Mouse (Mus musculus): Measurements from ENCODE around the gene Rnase1. TPM values are rescaled to one million over a fixed set of nuclear protein-coding genes. Genes with fewer than 3 reads are reported as not detected.
"Not testable (repeated sequence)": the region's sequence is repeated elsewhere in the genome, so short reads cannot be mapped to it uniquely, and the experiment has no call there.

Rnase1 gene
- polyA plus RNA-seq, 1 experiment: 0.25 TPM

DNA sequence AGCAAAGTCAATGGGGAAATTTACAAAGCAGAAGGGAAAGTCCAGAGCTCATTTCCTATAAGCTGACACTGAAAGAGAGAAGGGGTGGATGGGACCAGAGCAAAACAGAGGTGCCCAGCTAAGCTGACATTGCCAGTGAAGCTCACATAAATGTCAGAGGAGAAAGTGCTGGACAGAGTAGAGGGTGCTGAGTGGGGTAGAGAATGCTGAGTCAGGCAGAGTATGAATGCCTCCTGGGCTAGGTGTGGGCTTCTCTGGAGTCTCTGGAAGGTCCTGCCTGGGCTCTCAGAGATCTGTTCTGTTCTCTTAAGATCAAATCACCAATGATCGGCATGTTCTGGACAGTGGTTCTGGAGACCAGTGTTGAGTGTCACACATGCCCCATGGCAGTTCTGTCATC lies 18.9 kb upstream of the Rnase1 start:
- no peaks in the 10 kb centered on the region for H3K27me3 ChIP-seq (replicated peaks; ENCODE audit: control insufficient read depth, insufficient read depth, low read length)
- H3K36me3 ChIP-seq (ENCODE audit: control insufficient read depth, insufficient read depth, low read length): no peaks in the 10 kb centered on the region
- H3K4me3 ChIP-seq (ENCODE audit: insufficient read depth, low read depth, low read length): no peak overlapping the region
- DNase-seq: no peak
- TF ChIP-seq CTCF (conservative IDR thresholded peaks at IDR 0.05; ENCODE audit: insufficient read depth, insufficient read length, low read depth, low read length) (no peak), POLR2A (IDR thresholded peaks at IDR 0.05; ENCODE audit: low read depth, low read length) (no peak)
- H3K27ac ChIP-seq (ENCODE audit: insufficient read depth, low read depth, low read length): no peak overlapping the region
- WGBS: 97% methylated on average over 1 of the region's 1 CpGs
- no peaks in the 10 kb centered on the region for H3K4me1 ChIP-seq (ENCODE audit: control insufficient read depth, insufficient read depth, low read length)

DNA sequence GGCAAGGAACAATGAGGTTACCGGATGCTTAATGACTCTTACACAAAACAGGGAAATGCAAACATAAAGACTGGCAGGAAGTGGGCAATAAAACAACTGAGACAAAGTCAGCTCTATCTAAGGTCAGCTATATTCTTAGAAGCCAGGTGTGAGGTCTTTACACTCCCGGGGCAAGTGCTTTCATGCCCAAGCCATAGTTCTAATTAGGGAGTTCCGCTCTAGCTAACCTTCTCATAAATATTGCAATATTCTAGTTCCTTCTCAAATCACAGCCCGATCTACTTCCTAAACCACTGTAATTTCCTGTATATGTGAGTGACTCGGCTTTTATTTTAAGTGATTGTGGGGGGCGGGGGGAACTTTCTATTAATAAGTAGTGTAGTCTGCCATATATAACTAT lies 16.7 kb upstream of the Rnase1 start:
- not testable (repeated sequence) for H3K27me3 ChIP-seq (replicated peaks; ENCODE audit: control insufficient read depth, insufficient read depth, low read length); H3K27ac ChIP-seq (ENCODE audit: insufficient read depth, low read depth, low read length); H3K4me3 ChIP-seq (ENCODE audit: insufficient read depth, low read depth, low read length); H3K36me3 ChIP-seq (ENCODE audit: control insufficient read depth, insufficient read depth, low read length); DNase-seq; H3K4me1 ChIP-seq (ENCODE audit: control insufficient read depth, insufficient read depth, low read length)
- 56% methylated on average over 6 of the region's 6 CpGs for WGBS

DNA sequence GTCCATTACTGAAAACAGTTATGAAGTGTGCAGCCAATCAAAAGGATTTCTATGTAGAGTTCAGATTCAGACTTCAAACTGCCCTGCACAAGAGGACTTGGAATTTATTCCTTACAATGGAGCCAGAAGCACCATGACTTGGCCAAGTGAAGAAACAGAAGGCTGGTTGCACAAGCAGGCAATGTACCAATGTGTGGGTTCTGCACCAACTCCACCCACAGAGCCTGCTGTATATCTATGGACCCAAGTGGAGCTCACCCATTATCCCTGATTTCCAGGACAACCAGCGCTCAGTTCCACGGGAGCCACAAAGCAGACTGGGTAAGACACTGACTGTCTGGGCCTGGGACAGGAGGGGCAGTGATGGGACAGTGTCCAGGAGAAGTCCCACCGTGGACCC lies 15.4 kb upstream of the Rnase1 start, which contains the start of gene Rnase2b:
Rnase2b (plus strand) TSS at position 285 of the 400 bp plus-strand sequence.
- H3K4me1 ChIP-seq (ENCODE audit: control insufficient read depth, insufficient read depth, low read length); H3K36me3 ChIP-seq (ENCODE audit: control insufficient read depth, insufficient read depth, low read length); DNase-seq; H3K4me3 ChIP-seq (ENCODE audit: insufficient read depth, low read depth, low read length); H3K27me3 ChIP-seq (replicated peaks; ENCODE audit: control insufficient read depth, insufficient read depth, low read length); H3K27ac ChIP-seq (ENCODE audit: insufficient read depth, low read depth, low read length): not testable (repeated sequence)
- 95% methylated on average over 3 of the region's 3 CpGs for WGBS

DNA sequence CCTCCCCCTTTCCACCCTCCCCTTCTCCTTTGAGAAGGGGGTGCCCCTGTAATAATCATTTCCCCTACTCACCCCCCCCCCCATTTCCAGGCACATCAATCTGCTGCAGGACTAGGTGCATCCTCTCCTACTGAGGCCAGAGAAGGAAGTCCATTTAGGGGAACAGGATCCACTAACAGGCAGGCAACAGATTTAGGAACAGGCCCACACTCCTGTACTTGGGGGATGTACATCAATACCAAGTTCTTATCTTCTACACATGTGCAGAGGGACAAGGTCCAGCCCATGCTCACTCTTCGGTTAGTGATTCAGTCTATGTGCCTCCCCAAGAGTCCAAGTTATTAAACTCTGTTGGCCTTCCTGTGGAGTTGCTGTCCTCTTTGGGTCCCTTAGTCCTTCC lies 10.5 kb upstream of the Rnase1 start:
- WGBS: 88% methylated on average over 1 of the region's 1 CpGs
- no peak for DNase-seq
- Histone ChIP-seq H3K27ac (ENCODE audit: insufficient read depth, low read depth, low read length) (no peak overlapping the region), H3K36me3 (ENCODE audit: control insufficient read depth, insufficient read depth, low read length) (no peaks in the 10 kb centered on the region), H3K4me3 (ENCODE audit: insufficient read depth, low read depth, low read length) (no peak overlapping the region), H3K27me3 (replicated peaks; ENCODE audit: control insufficient read depth, insufficient read depth, low read length) (no peaks in the 10 kb centered on the region), H3K4me1 (ENCODE audit: control insufficient read depth, insufficient read depth, low read length) (no peaks in the 10 kb centered on the region)
- TF ChIP-seq POLR2A (IDR thresholded peaks at IDR 0.05; ENCODE audit: low read depth, low read length) (no peak), CTCF (conservative IDR thresholded peaks at IDR 0.05; ENCODE audit: insufficient read depth, insufficient read length, low read depth, low read length) (no peak)

DNA sequence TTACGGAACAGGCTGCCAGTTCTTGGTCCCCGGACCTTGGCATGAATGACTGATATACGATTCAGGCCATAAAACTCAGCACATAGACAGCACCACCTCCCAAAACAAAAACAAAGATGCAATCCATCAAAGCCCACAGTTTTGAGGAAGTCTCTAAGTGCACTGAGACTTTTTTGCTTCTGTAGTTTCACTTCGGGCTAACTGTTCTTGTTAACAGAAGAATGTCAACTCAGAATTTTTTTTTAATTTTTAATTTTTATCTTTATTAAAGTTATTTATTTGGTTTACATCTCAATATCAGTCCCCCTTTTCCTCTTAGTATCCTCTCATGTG lies 10.1 kb upstream of the Rnase1 start:
- DNase-seq: no peak
- WGBS: 19% methylated on average over 4 of the region's 4 CpGs
- no peak overlapping the region for H3K4me3 ChIP-seq (ENCODE audit: insufficient read depth, low read depth, low read length)
- H3K36me3 ChIP-seq (ENCODE audit: control insufficient read depth, insufficient read depth, low read length): no peaks in the 10 kb centered on the region
- no peaks in the 10 kb centered on the region for H3K4me1 ChIP-seq (ENCODE audit: control insufficient read depth, insufficient read depth, low read length)
- TF ChIP-seq POLR2A (IDR thresholded peaks at IDR 0.05; ENCODE audit: low read depth, low read length) (no peak), CTCF (conservative IDR thresholded peaks at IDR 0.05; ENCODE audit: insufficient read depth, insufficient read length, low read depth, low read length) (no peak)
- H3K27ac ChIP-seq (ENCODE audit: insufficient read depth, low read depth, low read length): no peak overlapping the region
- H3K27me3 ChIP-seq (replicated peaks; ENCODE audit: control insufficient read depth, insufficient read depth, low read length): no peaks in the 10 kb centered on the region

DNA sequence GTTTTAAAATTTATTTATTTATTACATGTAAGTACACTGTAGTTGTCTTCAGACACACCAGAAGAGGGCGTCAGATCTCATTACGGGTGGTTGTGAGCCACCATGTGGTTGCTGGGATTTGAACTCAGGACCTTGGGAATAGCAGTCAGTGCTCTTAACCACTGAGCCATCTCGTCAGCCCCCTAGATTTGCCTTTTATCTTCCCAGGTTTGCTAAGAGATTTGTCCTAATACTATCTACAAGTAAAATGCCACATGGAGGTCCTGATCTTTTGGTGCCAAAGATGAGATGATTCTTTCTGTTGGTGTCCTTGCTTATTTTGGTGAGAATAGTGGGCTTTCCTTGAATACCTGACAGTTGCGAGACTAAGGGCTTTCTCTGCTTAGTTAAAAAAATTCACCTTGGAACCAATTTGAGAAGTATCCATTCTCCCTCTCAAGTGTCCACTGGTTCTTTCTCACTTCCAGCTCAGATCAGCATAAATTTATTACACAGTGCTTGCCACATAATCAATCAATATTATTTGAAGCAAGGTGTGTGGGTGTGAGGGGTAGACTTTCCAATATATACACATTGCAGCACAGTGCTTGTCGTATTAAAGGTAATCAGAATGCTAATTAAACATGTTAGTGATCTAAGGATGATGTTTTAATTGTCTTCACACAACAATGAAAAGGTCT lies 9.6 kb upstream of the Rnase1 start:
- 72% methylated on average over 5 of the region's 5 CpGs for WGBS

DNA sequence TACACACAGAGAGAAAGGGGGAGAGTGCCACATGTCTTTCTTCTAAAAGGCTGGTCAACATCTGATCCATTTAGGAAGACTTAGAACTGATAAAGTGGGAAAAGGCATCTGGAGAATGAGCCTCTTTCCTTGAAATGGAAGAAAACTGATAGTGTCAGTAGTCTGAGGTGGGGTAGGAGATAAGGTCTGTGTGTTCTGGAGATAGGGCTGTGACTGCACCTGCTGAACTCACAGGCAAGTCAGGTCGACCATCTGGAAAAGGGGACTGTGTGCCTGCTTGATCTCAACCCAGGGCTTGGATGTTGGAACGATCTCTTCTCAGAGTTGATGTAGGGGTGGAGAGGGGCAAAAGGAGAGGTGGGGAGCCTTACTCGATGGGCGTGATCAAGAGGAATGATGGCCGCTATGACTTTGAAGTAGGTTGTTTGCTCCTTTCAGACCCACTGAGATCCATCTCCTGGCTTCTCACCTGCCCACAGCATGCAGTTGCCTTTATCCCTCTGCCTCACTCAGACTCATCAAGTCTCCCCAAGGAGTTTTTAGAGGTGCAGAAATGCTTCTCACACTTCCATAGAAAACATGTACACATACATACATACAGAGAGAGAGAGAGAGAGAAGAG lies 5.8 kb upstream of the Rnase1 start:
- no peaks in the 10 kb centered on the region for H3K27me3 ChIP-seq (replicated peaks; ENCODE audit: control insufficient read depth, insufficient read depth, low read length)

More for the DNA sequence above, 9.6 kb upstream of the Rnase1 start:
- Histone ChIP-seq H3K27ac (ENCODE audit: insufficient read depth, low read depth, low read length) (no peak overlapping the region), H3K36me3 (ENCODE audit: control insufficient read depth, insufficient read depth, low read length) (no peaks in the 10 kb centered on the region), H3K27me3 (replicated peaks; ENCODE audit: control insufficient read depth, insufficient read depth, low read length) (no peaks in the 10 kb centered on the region), H3K4me1 (ENCODE audit: control insufficient read depth, insufficient read depth, low read length) (no peaks in the 10 kb centered on the region), H3K4me3 (ENCODE audit: insufficient read depth, low read depth, low read length) (no peak overlapping the region)
- no peak for DNase-seq
- no peak for TF ChIP-seq CTCF (conservative IDR thresholded peaks at IDR 0.05; ENCODE audit: insufficient read depth, insufficient read length, low read depth, low read length)
- no peak for TF ChIP-seq POLR2A (IDR thresholded peaks at IDR 0.05; ENCODE audit: low read depth, low read length)

More for the DNA sequence above, 5.8 kb upstream of the Rnase1 start:
- H3K4me1 ChIP-seq (ENCODE audit: control insufficient read depth, insufficient read depth, low read length): no peaks in the 10 kb centered on the region
- 76% methylated on average over 5 of the region's 5 CpGs for WGBS
- no peak for DNase-seq
- TF ChIP-seq POLR2A (IDR thresholded peaks at IDR 0.05; ENCODE audit: low read depth, low read length): no peak
- no peak for TF ChIP-seq CTCF (conservative IDR thresholded peaks at IDR 0.05; ENCODE audit: insufficient read depth, insufficient read length, low read depth, low read length)
- H3K4me3 ChIP-seq (ENCODE audit: insufficient read depth, low read depth, low read length): no peak overlapping the region
- H3K27ac ChIP-seq (ENCODE audit: insufficient read depth, low read depth, low read length): no peak overlapping the region
- H3K36me3 ChIP-seq (ENCODE audit: control insufficient read depth, insufficient read depth, low read length): no peaks in the 10 kb centered on the region
